Mouse (Mus musculus): ENCODE measurements around the gene Gpr62.

GRCm38 (mm10) chr9:106449947-106450346 lies 15.8 kb downstream of the Gpr62 start:
- TF ChIP-seq CTCF (IDR thresholded peaks at IDR 0.05; ENCODE audit: borderline replicate concordance, insufficient read depth, low read length) (no peak), POLR2A (IDR thresholded peaks at IDR 0.05; ENCODE audit: low read depth, low read length) (no peak)
